Mouse (Mus musculus): ENCODE measurements around the gene Plcg1. TPM values are rescaled to one million over a fixed set of nuclear protein-coding genes. Genes with fewer than 3 reads are reported as not detected.

The Plcg1 gene
- polyA plus RNA-seq, 1 experiment from 2014 or later = 74.3 TPM

DNA sequence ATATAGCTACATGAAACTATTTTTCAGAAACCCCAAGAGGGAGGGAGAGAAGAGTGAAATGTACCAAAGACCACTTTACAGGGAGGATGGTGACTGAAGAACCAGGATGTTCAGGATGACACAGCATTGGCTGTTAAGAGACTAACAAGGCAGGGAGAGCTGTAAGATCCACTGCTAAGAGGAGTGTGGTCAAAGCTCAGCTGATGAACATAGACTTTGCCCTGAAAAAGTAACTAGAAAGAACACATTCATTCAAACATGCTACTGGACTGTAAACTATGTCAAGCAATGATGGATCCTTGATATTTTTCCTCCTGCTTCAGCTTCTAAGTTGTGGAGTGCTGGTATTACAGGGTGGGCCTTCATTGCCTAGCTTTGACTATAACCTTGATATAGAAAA is 79.3 kb downstream of the Plcg1 start:
- Histone ChIP-seq H3K4me1 (replicated peaks) (no peaks in the 10 kb centered on the region), H3K27ac (no peak overlapping the region), H3K9ac (replicated peaks) (no peak overlapping the region), H3K4me2 (replicated peaks) (no peak overlapping the region), H3K4me3 (replicated peaks) (no peak overlapping the region), H3K9me3 (no peaks in the 10 kb centered on the region), H3K27me3 (no peaks in the 10 kb centered on the region), H3K36me3 (peaks cover 4% of the 10 kb centered on the region; the same call in 1 of the 2 replicates)
- no peak for ATAC-seq

GRCm38 (mm10) chr2:160810802-160811201 is 79.7 kb downstream of the Plcg1 start:
- H3K4me2 ChIP-seq (replicated peaks) = no peak overlapping the region
- H3K9me3 ChIP-seq = no peaks in the 10 kb centered on the region
- H3K36me3 ChIP-seq = peaks cover 7% of the 10 kb centered on the region; the same call in 1 of the 2 replicates
- no peaks in the 10 kb centered on the region for H3K4me1 ChIP-seq (replicated peaks)
- no peak overlapping the region for H3K27ac ChIP-seq
- H3K9ac ChIP-seq (replicated peaks) = no peak overlapping the region
- 95% methylated on average over 1 of the region's 1 CpGs for WGBS
- ATAC-seq = no peak
- H3K27me3 ChIP-seq = no peaks in the 10 kb centered on the region
- no peak overlapping the region for H3K4me3 ChIP-seq (replicated peaks)

Other genes starting within 250 kb of the Plcg1 start
- gene Top1, start 85.4 kb upstream of the Plcg1 start, polyA plus RNA-seq (2015; fragmentation: Nextera tagmentation; extraction: Ambion mirVana) = 115 and 116 TPM in 2 replicates
- 17.1 TPM in 2 replicates for gene Zhx3, start 141.7 kb downstream of the Plcg1 start, polyA plus RNA-seq (2015; fragmentation: Nextera tagmentation; extraction: Ambion mirVana)
- 0.24 and 0.38 TPM in 2 replicates for gene Lpin3, start 149.4 kb downstream of the Plcg1 start, polyA plus RNA-seq (2015; fragmentation: Nextera tagmentation; extraction: Ambion mirVana)
- gene Emilin3, start 181.0 kb downstream of the Plcg1 start, polyA plus RNA-seq (2015; fragmentation: Nextera tagmentation; extraction: Ambion mirVana) = 0.98 and 1.2 TPM in 2 replicates

All from midbrain, embryonic 13.5 days (tissue).